Comparison of ENCODE assay signal across 21 mouse cellular contexts in the genomic region with DNA sequence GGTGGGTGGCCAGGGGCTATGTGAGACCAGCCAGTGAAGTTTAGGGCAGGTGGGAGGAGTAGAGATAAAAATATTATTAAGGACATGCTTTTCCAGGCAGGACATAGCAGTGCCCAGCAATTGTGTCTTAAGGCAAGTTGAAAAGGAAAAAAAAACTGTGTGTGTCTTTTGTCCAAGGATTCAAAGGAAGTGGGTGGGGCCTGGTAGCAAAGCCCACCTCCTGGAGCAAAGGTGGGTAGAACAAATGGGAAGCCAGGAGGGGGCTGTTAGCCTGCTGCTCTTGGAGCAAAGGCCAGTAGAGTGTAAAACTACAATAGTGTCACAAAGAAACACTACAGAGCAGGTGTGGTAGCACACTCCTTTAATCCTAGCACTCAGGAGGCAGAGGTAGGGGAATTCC. TPM values are rescaled to one million over a fixed set of nuclear protein-coding genes. Genes with fewer than 3 reads are reported as not detected.
DNase-seq lines count a peak whose midpoint lies in the region; TF ChIP-seq lines count a peak whose summit lies in the region.
"Had no signal": no experiment of that assay in that cellular context is flagged by ENCODE, and none has a peak within 500 bp of the region (broad histone marks: within the 10 kb centered on the region; RNA-seq: fewer than 3 reads in every experiment).

No protein-coding gene starts in this region.

- no peak for TF ChIP-seq CTCF in ES-Bruce4 (IDR thresholded peaks at IDR 0.05; ENCODE audit: low read depth, low read length)

- H3K4me1 ChIP-seq in ES-Bruce4 (ENCODE audit: control insufficient read depth, insufficient read depth, low read length), result no peaks in the 10 kb centered on the region
- no peaks in the 10 kb centered on the region; a peak in 1 of 4 replicates for H3K4me1 ChIP-seq in ES-E14 (ENCODE audit: control insufficient read depth in 2 of 2, insufficient read depth in 2 of 2, low read length in 2 of 2, poor library complexity in 1 of 2)
- H3K4me1 ChIP-seq: embryonic facial prominence, embryonic 10.5 days; embryonic facial prominence, embryonic 12.5 days; forebrain, embryonic 13.5 days; forebrain, embryonic 15.5 days had no signal

- H3K36me3 ChIP-seq in ES-Bruce4 (ENCODE audit: control insufficient read depth, insufficient read depth, low read length, poor library complexity, severe bottlenecking) (peaks cover 5% of the 10 kb centered on the region), ES-E14 (ENCODE audit: control insufficient read depth, insufficient read depth, low read length, poor library complexity, severe bottlenecking) (peaks cover 5% of the 10 kb centered on the region)

- no peaks in the 10 kb centered on the region for H3K27me3 ChIP-seq in ES-Bruce4 (ENCODE audit: control insufficient read depth, insufficient read depth, low read length, poor library complexity, severe bottlenecking)
- H3K27me3 ChIP-seq: embryonic facial prominence, embryonic 12.5 days; forebrain, embryonic 13.5 days; forebrain, embryonic 15.5 days had no signal

- H3K4me3 ChIP-seq in ES-Bruce4 (ENCODE audit: low read depth, low read length) (peak overlapping the region; percentile 12; the same call in 1 of the 2 replicates), ES-E14 (ENCODE audit: insufficient read depth in 1 of 2, low read depth in 1 of 2, low read length in 2 of 2, poor library complexity in 1 of 2, severe bottlenecking in 1 of 2) (peak overlapping the region in 1 of 2 experiments; percentile 53; a peak in 2 of 4 replicates)
- H3K4me3 ChIP-seq: embryonic facial prominence, embryonic 10.5 days; embryonic facial prominence, embryonic 12.5 days; forebrain, embryonic 13.5 days; forebrain, embryonic 15.5 days had no signal

- TF ChIP-seq EP300 in ES-Bruce4 (IDR thresholded peaks at IDR 0.05; ENCODE audit: insufficient read depth, low read depth, low read length), result no peak

- H3K9me3 ChIP-seq in ES-Bruce4 (replicated peaks; ENCODE audit: control insufficient read depth, insufficient read depth, low read length, poor library complexity, severe bottlenecking) (no peaks in the 10 kb centered on the region), ES-E14 (ENCODE audit: control insufficient read depth, insufficient read depth, low read depth, low read length) (no peaks in the 10 kb centered on the region)
- H3K9me3 ChIP-seq: embryonic facial prominence, embryonic 10.5 days; embryonic facial prominence, embryonic 12.5 days; forebrain, embryonic 13.5 days; forebrain, embryonic 15.5 days had no signal

- H3K27ac ChIP-seq in ES-Bruce4 (ENCODE audit: insufficient read depth, low read length) (peak overlapping the region; percentile 74; the same call in 1 of the 2 replicates), ES-E14 (ENCODE audit: insufficient read depth, low read depth, low read length, poor library complexity, severe bottlenecking) (peak overlapping the region; percentile 2; the same call in 1 of the 2 replicates)
- H3K27ac ChIP-seq: embryonic facial prominence, embryonic 10.5 days; embryonic facial prominence, embryonic 12.5 days; forebrain, embryonic 13.5 days; forebrain, embryonic 15.5 days had no signal

- DNase-seq in ES-E14 (ENCODE audit: low read depth, low spot score), result no peak
- peak; percentile 51 for DNase-seq in ZHBTc4 (ENCODE audit: low read depth, low spot score)
- DNase-seq in kidney, postnatal 25 days, result no peak
- DNase-seq in right cerebral cortex, postnatal 14 days, result no peak
- DNase-seq in cerebellum, postnatal 4 days (ENCODE audit: low spot score in 2 of 2), result no peak
- no peak for DNase-seq in lung, postnatal 10 days
- DNase-seq: adrenal gland, adult 2 months; adrenal gland, postnatal 10 days; adrenal gland, postnatal 25 days; cerebellum, adult 11 months; cerebellum, adult 18-20 months; cerebellum, adult 8-10 months; cerebellum, adult 9-11 months; cerebellum, postnatal 14 days; cerebellum, postnatal 36 days; forebrain, postnatal 0 days had no signal

- in situ Hi-C loops in ES-E14 (cut with MboI; ENCODE audit: low sequenced_read_pairs in 2 of 2, unreplicated experiment in 2 of 2), result no loop called here

- H3K9ac ChIP-seq in ES-Bruce4 (ENCODE audit: low read depth, poor library complexity, severe bottlenecking), result 0 out of 2 replicates have a peak overlapping the region, but pooled peaks have one; percentile 9
- no peak overlapping the region for H3K9ac ChIP-seq in ES-E14 (ENCODE audit: insufficient read depth, low read depth, low read length, poor library complexity, severe bottlenecking)
- H3K9ac ChIP-seq: embryonic facial prominence, embryonic 12.5 days; forebrain, embryonic 13.5 days; forebrain, embryonic 15.5 days; forebrain, postnatal 0 days had no signal

- TF ChIP-seq POLR2A in ES-Bruce4 (IDR thresholded peaks at IDR 0.05; ENCODE audit: insufficient read depth, low read length), result no peak

TF ChIP-seq in ES-E14, 5 proteins besides CTCF, POLR2A, EP300 and RAD21:
- no peak for TF ChIP-seq HCFC1 (IDR thresholded peaks at IDR 0.05; ENCODE audit: borderline replicate concordance, insufficient read depth, low read length)
- TF ChIP-seq CHD2 (IDR thresholded peaks at IDR 0.05; ENCODE audit: low read depth, low read length), result no peak
- TF ChIP-seq ZNF384 (IDR thresholded peaks at IDR 0.05; ENCODE audit: low read depth, low read length), result peak; percentile 40; the same call in 1 of the 2 replicates
- TF ChIP-seq ZC3H11A (IDR thresholded peaks at IDR 0.05; ENCODE audit: borderline replicate concordance, low read depth, low read length), result no peak

RNA-seq across cellular contexts. Expression of gene Atm, which starts 22.4 kb away (rescaled TPM):
- 43.5 and 43.9 TPM in 2 replicates for polyA plus RNA-seq in ES-Bruce4 (2011; ENCODE audit: insufficient read depth, insufficient read length, low read depth, missing spikeins)
- total RNA-seq in ES-E14 (2012; rRNA removed), result 24.9 and 31.4 TPM in 2 replicates

RNA-seq across cellular contexts. Expression of gene Npat, which starts 22.8 kb away (rescaled TPM):
- 41.5 and 44.5 TPM in 2 replicates for polyA plus RNA-seq in ES-Bruce4 (2011; ENCODE audit: insufficient read depth, insufficient read length, low read depth, missing spikeins)
- 18.8 and 22.8 TPM in 2 replicates for total RNA-seq in ES-E14 (2012; rRNA removed)
